Mouse (Mus musculus) cerebellum, adult 8-10 months (tissue): ENCODE results near the gene Adat3.
"Not testable (repeated sequence)": the region's sequence is repeated elsewhere in the genome, so short reads cannot be mapped to it uniquely, and the experiment has no call there.

Experiments
- DNase-seq: peaks from one replicate; pipeline ENCODE4 v3.0.0; 2022

Gene Adat3

GRCm38 (mm10) chr10:80578911-80579310 is 23.8 kb upstream of the Adat3 start:
- no peak for DNase-seq

- no peak for DNase-seq
These were observed 19.6 kb upstream of the Adat3 start for GRCm38 (mm10) chr10:80583047-80583446.

- peak; percentile 50 for DNase-seq
These were observed 18.6 kb upstream of the Adat3 start for GRCm38 (mm10) chr10:80584045-80584488.

- no peak for DNase-seq
These were observed 17.8 kb upstream of the Adat3 start for GRCm38 (mm10) chr10:80584642-80585552.

GRCm38 (mm10) chr10:80585581-80585980 is 17.1 kb upstream of the Adat3 start:
- no peak for DNase-seq

- DNase-seq: peak; percentile 39
These were observed 16.0 kb upstream of the Adat3 start for GRCm38 (mm10) chr10:80586407-80587304.

GRCm38 (mm10) chr10:80587305-80587657 is 15.4 kb upstream of the Adat3 start:
- DNase-seq: no peak

GRCm38 (mm10) chr10:80589127-80589878 is 13.4 kb upstream of the Adat3 start:
- DNase-seq: peak; percentile 31

GRCm38 (mm10) chr10:80589879-80590854 is 12.5 kb upstream of the Adat3 start, which contains the start of gene Abhd17a:
Gene Abhd17a (minus strand): TSS chr10:80590341.
- DNase-seq: peak; percentile 90

GRCm38 (mm10) chr10:80596318-80596717 is 6.4 kb upstream of the Adat3 start:
- no peak for DNase-seq

GRCm38 (mm10) chr10:80603364-80603763 is 684 bp downstream of the Adat3 start:
- no peak for DNase-seq

- peak; percentile 36 for DNase-seq
These were observed 1.4 kb downstream of the Adat3 start for GRCm38 (mm10) chr10:80604001-80604509.

- DNase-seq: no peak
These were observed 2.3 kb downstream of the Adat3 start for GRCm38 (mm10) chr10:80604988-80605387.

GRCm38 (mm10) chr10:80605721-80606120 is 3.0 kb downstream of the Adat3 start, which contains the start of gene Gm49322:
Gene Gm49322 (plus strand): TSS chr10:80606021.
- not testable (repeated sequence) for DNase-seq

GRCm38 (mm10) chr10:80606306-80606705 is 3.6 kb downstream of the Adat3 start:
- DNase-seq: peak; percentile 44

- peak; percentile 35 for DNase-seq
These were observed 4.2 kb downstream of the Adat3 start for GRCm38 (mm10) chr10:80606737-80607350.

GRCm38 (mm10) chr10:80608435-80608834 is 5.8 kb downstream of the Adat3 start:
- no peak for DNase-seq

- DNase-seq: peak; percentile 36
These were observed 6.7 kb downstream of the Adat3 start for GRCm38 (mm10) chr10:80609269-80609924.

GRCm38 (mm10) chr10:80610116-80610785 is 7.6 kb downstream of the Adat3 start:
- DNase-seq: peak; percentile 85
